Mouse (Mus musculus) lung, adult 2 months (tissue): ENCODE measurements at regions not wholly inside any gene's neighbourhood (a gene's known extent, or its start where the extent isn't known, plus 50 kb on each side); places are given as distances from the start of the nearest gene placed in this dataset.

ENCODE experiments used
- CTCF ChIP-seq: fragments of 200-500 bp; IDR thresholded peaks from 2 replicates; pipeline ENCODE4 v1.5.1; 2011; ENCODE audit warnings: mild to moderate bottlenecking, low read length, control low read depth; ENCODE audit not compliant: insufficient read depth
- POLR2A ChIP-seq: fragments of 200-500 bp; IDR thresholded peaks from 2 replicates; pipeline ENCODE4 v1.6.1; 2011; ENCODE audit warnings: low read depth, mild to moderate bottlenecking, control low read depth, low read length, borderline replicate concordance; ENCODE audit errors: extremely low read depth

GRCm38 (mm10) chr10:111583744-111584152, 77.7 kb downstream of the Phlda1 start:
- TF ChIP-seq CTCF (no peak), POLR2A (no peak)
